Mouse (Mus musculus) myocyte (in vitro differentiated cells): ENCODE measurements around the gene BC052040. TPM values are rescaled to one million over a fixed set of nuclear protein-coding genes. Genes with fewer than 3 reads are reported as not detected.
A peak's percentile ranks its signal among the peaks of the same experiment; 100 is the strongest.

Experiments used
- H3K27me3 ChIP-seq: one replicate; pipeline ENCODE4 v1.6.1; 2011; ENCODE audit not compliant: control insufficient read depth, insufficient read depth, insufficient read length
- H3K36me3 ChIP-seq: one replicate; pipeline ENCODE4 v1.6.1; 2011; ENCODE audit not compliant: control insufficient read depth, insufficient read depth
- H3K4me2 ChIP-seq: one replicate; pipeline ENCODE4 v1.6.1; 2011; ENCODE audit warnings: low read depth, control low read depth
- H3K4me3 ChIP-seq: one replicate; pipeline ENCODE4 v1.5.1; 2011; ENCODE audit warnings: mild to moderate bottlenecking, control low read depth, moderate library complexity
- H3K79me2 ChIP-seq: one replicate; pipeline ENCODE4 v1.6.1; 2011; ENCODE audit not compliant: control insufficient read depth, insufficient read depth
- H3ac ChIP-seq: one replicate; pipeline ENCODE4 v1.6.1; 2011; ENCODE audit not compliant: control insufficient read depth, insufficient read length
- CEBPB ChIP-seq: IDR thresholded peaks from 2 replicates; pipeline ENCODE4 v1.6.1; 2011; ENCODE audit warnings: mild to moderate bottlenecking, moderate library complexity; ENCODE audit not compliant: poor library complexity, insufficient read depth, severe bottlenecking
- E2F4 ChIP-seq: IDR thresholded peaks from one replicate; pipeline ENCODE4 v1.6.1; 2011; ENCODE audit warnings: mild to moderate bottlenecking, control low read depth, moderate library complexity; ENCODE audit not compliant: insufficient read depth
- MAX ChIP-seq: IDR thresholded peaks from one replicate; pipeline ENCODE4 v1.6.1; 2011; ENCODE audit warnings: low read depth, mild to moderate bottlenecking, control low read depth
- MYOD1 ChIP-seq, 3 experiments: IDR thresholded peaks; one replicate each; pipeline ENCODE4 v1.6.1; 2011; ENCODE audit warnings: control low read depth in 2 of 3, low read depth in 2 of 3, mild to moderate bottlenecking in 2 of 3, moderate library complexity in 1 of 3; ENCODE audit not compliant: insufficient read length in 2 of 3, control insufficient read depth in 1 of 3
- MYOG ChIP-seq, 3 experiments: IDR thresholded peaks; one replicate each; pipeline ENCODE4 v1.6.1; 2011; ENCODE audit warnings: control low read depth in 2 of 3, low read depth in 2 of 3, mild to moderate bottlenecking in 2 of 3; ENCODE audit not compliant: insufficient read length in 2 of 3, control insufficient read depth in 1 of 3, insufficient read depth in 1 of 3
- POLR2A ChIP-seq: IDR thresholded peaks from one replicate; pipeline ENCODE4 v1.6.1; 2011; ENCODE audit warnings: low read depth, mild to moderate bottlenecking, control low read depth, moderate library complexity; ENCODE audit not compliant: insufficient read length
- POLR2AphosphoS2 ChIP-seq: IDR thresholded peaks from one replicate; pipeline ENCODE4 v1.6.1; 2011; ENCODE audit warnings: low read depth, control low read depth; ENCODE audit not compliant: insufficient read length
- REST ChIP-seq: IDR thresholded peaks from one replicate; pipeline ENCODE4 v1.6.1; 2011; ENCODE audit warnings: mild to moderate bottlenecking, control low read depth, moderate library complexity; ENCODE audit not compliant: insufficient read depth, insufficient read length
- SRF ChIP-seq: IDR thresholded peaks from one replicate; pipeline ENCODE4 v1.6.1; 2011; ENCODE audit warnings: low read depth; ENCODE audit not compliant: control insufficient read depth, insufficient read length
- TCF12 ChIP-seq: IDR thresholded peaks from one replicate; pipeline ENCODE4 v1.6.1; 2011; ENCODE audit warnings: mild to moderate bottlenecking, control low read depth; ENCODE audit not compliant: poor library complexity, insufficient read depth, severe bottlenecking
- TCF3 ChIP-seq: IDR thresholded peaks from one replicate; pipeline ENCODE4 v1.6.1; 2011; ENCODE audit warnings: low read depth, control low read depth; ENCODE audit not compliant: insufficient read length
- USF1 ChIP-seq: IDR thresholded peaks from one replicate; pipeline ENCODE4 v1.6.1; 2011; ENCODE audit warnings: low read depth, mild to moderate bottlenecking, control low read depth, moderate library complexity
- polyA plus RNA-seq: library from polyadenylated mRNA; unstranded; fragments of >200 nt; fragmentation: generic; extraction: Trizol; gene quantifications from one replicate; pipeline ENCODE4 v1.2.1, GENCODE M21; 2012; ENCODE audit warnings: missing spikeins

BC052040 gene
- polyA plus RNA-seq, 1 experiment: 4.9 TPM

GRCm38 (mm10) chr2:115776924-115777860, 195.7 kb downstream of the BC052040 start:
- Histone ChIP-seq H3K4me2 (peak overlapping the region; percentile 52), H3K27me3 (no peaks in the 10 kb centered on the region), H3K4me3 (no peak overlapping the region), H3K36me3 (no peaks in the 10 kb centered on the region), H3ac (no peak overlapping the region), H3K79me2 (no peaks in the 10 kb centered on the region)
- TF ChIP-seq E2F4: no peak
- TF ChIP-seq MAX: no peak
- TF ChIP-seq POLR2AphosphoS2: no peak
- no peak for TF ChIP-seq MYOG (IDR thresholded peaks at IDR 0.05; ENCODE audit: control insufficient read depth in 1 of 3, insufficient read depth in 1 of 3, insufficient read length in 2 of 3, low read depth in 2 of 3)
- TF ChIP-seq SRF: no peak
- no peak for TF ChIP-seq TCF12
- no peak for TF ChIP-seq MYOD1 (IDR thresholded peaks at IDR 0.05; ENCODE audit: control insufficient read depth in 1 of 3, insufficient read length in 2 of 3, low read depth in 2 of 3)
- TF ChIP-seq CEBPB: no peak
- TF ChIP-seq TCF3: no peak
- no peak for TF ChIP-seq POLR2A
- TF ChIP-seq USF1: no peak
- TF ChIP-seq REST: no peak

DNA sequence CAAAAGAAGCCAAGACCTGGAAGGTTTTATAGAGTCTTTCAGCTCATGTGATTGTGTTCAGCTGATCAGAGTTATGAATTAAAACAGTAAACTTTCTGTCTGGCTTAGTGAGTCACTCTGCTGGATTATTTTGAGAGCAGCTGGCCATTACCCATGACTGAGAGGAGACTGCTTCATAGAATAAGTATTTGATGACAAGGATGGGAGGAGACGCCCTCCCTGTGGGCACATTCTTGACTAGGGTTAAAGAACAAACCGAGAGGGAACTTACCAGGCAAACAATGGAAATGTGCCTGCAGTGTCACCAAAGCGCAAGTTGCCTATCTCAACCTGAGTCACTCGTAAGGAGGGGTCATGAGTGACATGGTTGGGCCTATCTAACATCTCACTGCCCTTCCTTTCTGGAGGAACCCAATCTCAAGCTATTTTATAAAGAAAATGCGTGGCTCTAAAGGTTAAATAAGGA, 199.1 kb downstream of the BC052040 start:
- peak; percentile 51 for TF ChIP-seq TCF12
- no peak for TF ChIP-seq TCF3
- TF ChIP-seq POLR2AphosphoS2: peak; percentile 61
- no peak for TF ChIP-seq MAX
- TF ChIP-seq POLR2A: peak; percentile 43
- TF ChIP-seq E2F4: no peak
- TF ChIP-seq REST: no peak
- no peak for TF ChIP-seq SRF
- TF ChIP-seq MYOG (IDR thresholded peaks at IDR 0.05; ENCODE audit: control insufficient read depth in 1 of 3, insufficient read depth in 1 of 3, insufficient read length in 2 of 3, low read depth in 2 of 3): peak in 2 of 3 experiments; percentile 11 to 53
- peak; percentile 5 to 59 (median 20) for TF ChIP-seq MYOD1 (IDR thresholded peaks at IDR 0.05; ENCODE audit: control insufficient read depth in 1 of 3, insufficient read length in 2 of 3, low read depth in 2 of 3)
- TF ChIP-seq CEBPB: peak; percentile 27; the same call in 1 of the 2 replicates
- TF ChIP-seq USF1: peak; percentile 87
- Histone ChIP-seq H3K4me2 (peak overlapping the region; percentile 69), H3K27me3 (no peaks in the 10 kb centered on the region), H3ac (no peak overlapping the region), H3K79me2 (no peaks in the 10 kb centered on the region), H3K4me3 (no peak overlapping the region), H3K36me3 (no peaks in the 10 kb centered on the region)

GRCm38 (mm10) chr2:115785687-115786086, 204.2 kb downstream of the BC052040 start:
- H3K79me2 ChIP-seq: no peaks in the 10 kb centered on the region
- H3ac ChIP-seq: no peak overlapping the region
- H3K4me2 ChIP-seq: no peak overlapping the region
- no peaks in the 10 kb centered on the region for H3K36me3 ChIP-seq
- H3K27me3 ChIP-seq: no peaks in the 10 kb centered on the region
- H3K4me3 ChIP-seq: no peak overlapping the region
- TF ChIP-seq MYOD1 (IDR thresholded peaks at IDR 0.05; ENCODE audit: control insufficient read depth in 1 of 3, insufficient read length in 2 of 3, low read depth in 2 of 3) (no peak), POLR2AphosphoS2 (no peak), MAX (no peak)

DNA sequence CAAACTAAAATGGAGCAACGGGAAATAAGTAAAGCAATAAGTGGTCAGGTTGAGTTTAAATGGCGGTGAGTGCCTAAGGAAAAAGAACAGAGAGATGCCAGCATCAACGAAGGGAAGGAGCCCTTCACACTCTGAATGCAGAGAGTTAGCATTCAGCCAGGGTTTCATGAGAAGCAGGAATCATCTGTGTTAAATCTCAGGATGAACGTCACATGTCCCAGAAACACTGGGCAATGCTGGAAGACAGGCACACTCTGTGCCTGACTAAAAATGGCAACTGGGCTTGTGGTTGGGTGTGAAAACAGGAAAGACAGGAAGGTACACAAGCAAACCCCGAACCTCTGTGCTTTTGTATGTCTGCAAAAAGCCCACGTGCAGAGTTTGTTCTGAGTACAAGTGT, 217.3 kb downstream of the BC052040 start:
- Histone ChIP-seq H3ac (no peak overlapping the region), H3K4me3 (no peak overlapping the region), H3K4me2 (no peak overlapping the region), H3K27me3 (no peaks in the 10 kb centered on the region), H3K79me2 (no peaks in the 10 kb centered on the region), H3K36me3 (no peaks in the 10 kb centered on the region)
- TF ChIP-seq TCF3 (no peak), REST (no peak), MYOG (IDR thresholded peaks at IDR 0.05; ENCODE audit: control insufficient read depth in 1 of 3, insufficient read depth in 1 of 3, insufficient read length in 2 of 3, low read depth in 2 of 3) (no peak), TCF12 (no peak), POLR2A (no peak), CEBPB (no peak), MYOD1 (IDR thresholded peaks at IDR 0.05; ENCODE audit: control insufficient read depth in 1 of 3, insufficient read length in 2 of 3, low read depth in 2 of 3) (no peak), POLR2AphosphoS2 (no peak), USF1 (no peak)

- H3K27me3 ChIP-seq: no peaks in the 10 kb centered on the region
- H3K4me2 ChIP-seq: no peak overlapping the region
- H3K36me3 ChIP-seq: no peaks in the 10 kb centered on the region
- H3K79me2 ChIP-seq: no peaks in the 10 kb centered on the region
- no peak overlapping the region for H3K4me3 ChIP-seq
- TF ChIP-seq MYOD1 (IDR thresholded peaks at IDR 0.05; ENCODE audit: control insufficient read depth in 1 of 3, insufficient read length in 2 of 3, low read depth in 2 of 3) (no peak), POLR2A (no peak), MYOG (IDR thresholded peaks at IDR 0.05; ENCODE audit: control insufficient read depth in 1 of 3, insufficient read depth in 1 of 3, insufficient read length in 2 of 3, low read depth in 2 of 3) (no peak), E2F4 (no peak)
- H3ac ChIP-seq: no peak overlapping the region
Observed at GRCm38 (mm10) chr2:115808376-115808775, 226.9 kb downstream of the BC052040 start.
